Mouse (Mus musculus) CH12.LX (cell line): ENCODE measurements around the gene Plekhj1.

Experiments used
- CHD2 ChIP-seq: IDR thresholded peaks from 2 replicates; pipeline ENCODE4 v1.6.1; 2011; ENCODE audit warnings: low read length, improper control_type of control experiment
- CTCF ChIP-seq, 2 experiments: IDR thresholded peaks in 1 of 2; conservative IDR thresholded peaks in 1 of 2; 2 replicates each; pipeline ENCODE4 v1.5.1; 2011 to 2012; ENCODE audit warnings: low read depth in 2 of 2, low read length in 2 of 2, improper control_type of control experiment in 1 of 2, inconsistent platforms in 1 of 2, mild to moderate bottlenecking in 1 of 2, moderate library complexity in 1 of 2
- JUN ChIP-seq: IDR thresholded peaks from 2 replicates; pipeline ENCODE4 v1.6.1; 2011; ENCODE audit warnings: low read depth, mild to moderate bottlenecking, low read length, improper control_type of control experiment, moderate library complexity; ENCODE audit not compliant: insufficient read depth
- KAT2A ChIP-seq: IDR thresholded peaks from 2 replicates; pipeline ENCODE4 v1.6.1; 2012; ENCODE audit warnings: low read length, improper control_type of control experiment, inconsistent platforms; ENCODE audit not compliant: insufficient replicate concordance
- MAX ChIP-seq: IDR thresholded peaks from 2 replicates; pipeline ENCODE4 v1.6.1; 2011; ENCODE audit warnings: low read length, improper control_type of control experiment
- MAZ ChIP-seq: IDR thresholded peaks from 2 replicates; pipeline ENCODE4 v1.6.1; 2012; ENCODE audit warnings: low read depth, mild to moderate bottlenecking, inconsistent platforms, low read length, improper control_type of control experiment, moderate library complexity
- NELFE ChIP-seq: IDR thresholded peaks from 2 replicates; pipeline ENCODE4 v1.6.1; 2011; ENCODE audit warnings: low read depth, low read length, improper control_type of control experiment
- PAX5 ChIP-seq: IDR thresholded peaks from 2 replicates; pipeline ENCODE4 v1.6.1; 2012; ENCODE audit warnings: low read length, inconsistent platforms, mixed read lengths
- POLR2A ChIP-seq: IDR thresholded peaks from 2 replicates; pipeline ENCODE4 v1.6.1; 2011; ENCODE audit warnings: low read depth, mild to moderate bottlenecking, improper control_type of control experiment, low read length
- ZC3H11A ChIP-seq: IDR thresholded peaks from 2 replicates; pipeline ENCODE4 v1.6.1; 2012; ENCODE audit warnings: low read depth, mild to moderate bottlenecking, inconsistent platforms, low read length, improper control_type of control experiment

DNA sequence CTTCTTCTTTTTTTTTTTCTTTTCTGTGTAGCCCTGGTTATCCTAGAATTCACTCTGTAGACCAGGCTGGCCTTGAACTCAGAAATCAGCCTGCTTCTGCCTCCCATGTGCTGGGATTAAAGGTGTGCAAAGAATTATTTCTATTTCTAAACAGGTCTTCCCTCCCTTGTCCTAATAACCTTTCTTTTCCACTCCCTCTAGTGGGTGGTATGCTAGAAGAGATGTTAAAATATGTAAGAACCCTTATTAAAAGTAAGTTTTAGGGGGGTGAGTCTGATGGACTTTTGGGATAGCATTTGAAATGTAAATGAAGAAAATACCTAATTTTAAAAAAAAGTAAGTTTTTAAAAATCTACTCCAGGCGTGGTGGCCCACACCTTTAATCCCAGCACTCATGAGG is 24.9 kb upstream of the Plekhj1 start:
- TF ChIP-seq NELFE (no peak), MAZ (no peak), ZC3H11A (no peak), CTCF (conservative IDR thresholded peaks at IDR 0.05 in 1 of 2, IDR thresholded peaks at IDR 0.05 in 1 of 2; ENCODE audit: low read depth in 2 of 2, low read length in 2 of 2) (no peak), CHD2 (no peak), JUN (no peak), KAT2A (no peak), MAX (no peak), PAX5 (no peak), POLR2A (no peak)
